Mouse (Mus musculus) frontal cortex, postnatal 10 days (tissue): ENCODE results near the gene Pomgnt2.
"Not testable (repeated sequence)": the region's sequence is repeated elsewhere in the genome, so short reads cannot be mapped to it uniquely, and the experiment has no call there.

ENCODE experiments used
- DNase-seq, 2 experiments: peaks; one replicate each; pipeline ENCODE4 v3.0.0; 2022; ENCODE audit warnings: low spot score in 2 of 2, mixed read lengths in 1 of 2

Gene Pomgnt2

DNA sequence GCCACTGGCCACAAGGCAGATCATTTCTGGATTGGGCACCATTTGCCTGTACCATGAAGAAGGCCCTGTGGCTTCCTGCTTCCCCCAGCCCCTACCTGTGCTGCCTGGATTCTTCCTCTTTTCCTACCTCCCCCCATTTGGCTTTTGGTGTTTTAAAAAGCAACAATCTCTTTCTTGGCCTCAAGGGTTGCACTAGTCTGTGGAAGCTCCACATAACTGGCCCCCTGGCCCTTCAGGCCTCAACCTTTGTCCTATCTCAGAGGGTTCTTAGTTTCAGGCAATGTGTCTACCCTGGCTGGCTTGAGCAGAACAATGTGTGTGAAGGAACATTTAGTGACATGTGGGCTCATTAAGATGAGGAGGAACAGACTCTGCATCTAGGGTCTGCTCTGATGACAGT, at the start of gene Pomgnt2:
Gene Pomgnt2 (minus strand): TSS at position 101 of the 400 bp plus-strand sequence.
- no peak for DNase-seq

DNA sequence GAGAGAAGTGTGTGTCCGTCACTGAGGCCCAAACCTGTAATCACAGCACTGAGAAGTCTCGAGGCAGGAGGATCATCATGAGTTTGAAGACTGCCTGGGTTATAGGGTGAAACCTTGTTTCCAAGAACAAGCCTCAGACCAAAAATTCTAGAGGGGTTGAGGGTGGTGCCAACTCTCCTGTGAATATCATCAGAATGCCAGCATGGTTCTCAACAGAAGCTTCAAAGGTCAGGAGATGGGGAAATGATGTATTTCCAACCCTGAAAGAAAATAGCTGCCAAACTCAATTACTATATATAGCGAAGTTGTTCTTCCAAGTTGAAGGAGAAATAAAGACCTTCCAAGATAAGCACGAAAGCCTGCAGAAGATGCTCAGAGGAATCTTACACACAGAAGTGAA, 42.9 kb upstream of the Pomgnt2 start:
- DNase-seq = no peak

DNA sequence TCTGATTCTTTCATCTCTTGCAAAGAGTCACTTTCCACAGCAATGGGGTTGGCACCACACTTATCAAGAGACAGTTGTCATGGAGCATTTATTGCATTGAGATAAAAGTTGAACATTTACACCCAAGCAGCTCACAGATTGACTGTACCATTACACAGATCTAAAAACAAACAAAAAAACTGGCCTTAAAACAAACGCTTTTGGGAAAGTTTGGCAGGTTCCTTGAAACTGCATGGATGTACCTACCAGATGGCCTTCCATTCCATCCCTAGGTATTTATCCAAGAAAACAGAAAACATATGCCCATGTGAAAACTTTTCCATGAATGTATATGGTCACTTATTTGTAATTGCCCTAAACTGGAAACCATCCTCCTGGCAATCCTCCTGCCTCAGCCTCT, 41.7 kb upstream of the Pomgnt2 start:
- no peak for DNase-seq

DNA sequence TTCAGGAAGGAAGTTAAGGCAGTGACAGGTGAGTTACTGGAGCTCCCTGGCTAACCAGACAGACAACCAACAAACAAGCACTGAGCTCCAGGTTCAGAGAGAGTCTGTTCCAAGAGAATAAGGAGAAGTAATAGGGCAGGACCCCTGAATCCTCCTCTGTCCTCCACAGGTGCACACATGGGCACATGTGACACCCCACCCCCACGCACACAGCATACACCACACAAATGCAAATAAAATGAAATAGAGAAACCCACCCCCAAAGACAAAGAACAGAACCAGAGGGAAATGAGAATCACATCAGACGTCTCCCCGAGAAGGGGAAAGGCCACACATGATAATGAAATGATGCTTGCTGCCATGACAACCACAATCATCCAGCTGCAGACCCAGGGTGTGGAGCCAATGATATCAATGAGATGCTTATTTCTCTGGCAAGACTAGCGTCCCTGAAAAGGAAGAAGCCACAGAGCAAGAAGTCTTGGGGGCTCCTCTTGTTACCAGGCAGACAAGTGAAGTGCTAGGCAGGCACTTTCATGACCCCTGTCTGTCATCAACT, 39.7 kb upstream of the Pomgnt2 start:
- no peak for DNase-seq

DNA sequence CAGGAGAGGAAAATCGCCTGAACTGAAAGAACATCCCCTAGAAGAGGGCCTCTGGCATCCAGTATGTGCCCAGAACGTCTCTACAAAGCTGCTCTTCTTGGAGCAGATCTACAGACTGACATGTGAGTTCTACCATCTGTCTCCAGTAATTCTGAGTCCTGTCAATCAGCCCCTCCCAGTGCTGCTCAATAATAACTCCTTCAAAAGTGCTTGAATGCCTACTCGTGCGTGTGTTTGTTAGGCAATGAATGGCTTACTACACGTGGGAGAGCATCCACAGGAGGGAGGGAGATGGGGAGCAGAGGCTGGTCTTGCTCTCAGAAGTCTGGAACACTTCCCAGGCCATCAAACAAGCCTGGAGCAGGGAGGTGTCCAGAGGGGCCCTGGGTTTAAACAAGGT, 38.9 kb upstream of the Pomgnt2 start:
- DNase-seq = no peak

DNA sequence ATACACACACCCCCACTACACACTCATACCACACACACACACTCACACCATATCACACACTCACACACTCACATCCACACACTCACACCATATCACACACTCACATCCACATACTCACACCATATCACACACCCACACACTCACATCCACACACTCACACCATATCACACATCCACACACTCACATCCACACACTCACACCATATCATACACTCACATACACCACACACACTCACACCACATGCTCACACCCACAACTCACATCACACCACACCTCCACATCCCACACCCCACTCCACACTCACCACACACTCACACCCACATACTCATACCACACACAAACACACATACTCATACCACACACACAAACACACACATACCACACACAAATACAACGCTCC, 38.0 kb upstream of the Pomgnt2 start:
- DNase-seq = no peak

DNA sequence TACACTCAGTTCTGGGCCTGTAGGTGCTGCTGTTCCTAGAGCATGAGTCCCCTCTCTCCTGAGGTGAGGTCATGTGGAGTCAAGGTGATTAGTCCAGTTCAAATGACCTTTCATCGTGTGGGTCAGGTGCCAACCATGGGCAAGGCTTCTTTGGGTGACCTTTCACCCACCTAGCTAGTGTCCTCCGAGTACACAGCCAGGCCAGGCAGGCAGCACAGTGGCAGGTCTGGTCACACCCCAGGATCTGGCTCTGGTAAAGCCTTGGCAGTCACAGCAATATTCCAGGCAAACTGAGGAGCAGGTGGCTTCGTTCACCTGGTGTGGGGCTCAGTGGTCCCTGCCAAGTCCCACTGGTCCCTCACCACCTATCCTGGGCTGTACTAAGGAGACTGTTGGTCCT, 35.2 kb upstream of the Pomgnt2 start:
- no peak for DNase-seq

DNA sequence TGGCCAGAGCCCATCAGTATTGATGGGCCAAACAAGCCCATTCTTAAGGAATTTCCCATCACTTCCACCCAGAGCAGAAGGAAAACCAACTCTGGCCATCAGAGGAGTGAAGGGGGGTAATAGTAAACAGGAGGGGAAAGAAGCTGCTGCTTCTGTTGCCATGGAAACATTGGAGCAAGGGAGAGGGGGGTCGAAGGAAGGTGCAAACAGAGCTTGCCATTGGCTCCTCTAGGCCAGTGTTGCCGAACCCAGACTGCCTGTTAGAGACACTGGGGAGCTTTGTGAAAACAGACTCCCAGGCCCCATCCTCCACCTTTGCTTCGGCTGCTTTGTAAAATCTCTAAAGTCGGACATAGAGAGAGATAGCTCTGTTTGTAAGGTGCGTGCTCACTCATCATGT, 33.8 kb upstream of the Pomgnt2 start:
- no peak for DNase-seq

DNA sequence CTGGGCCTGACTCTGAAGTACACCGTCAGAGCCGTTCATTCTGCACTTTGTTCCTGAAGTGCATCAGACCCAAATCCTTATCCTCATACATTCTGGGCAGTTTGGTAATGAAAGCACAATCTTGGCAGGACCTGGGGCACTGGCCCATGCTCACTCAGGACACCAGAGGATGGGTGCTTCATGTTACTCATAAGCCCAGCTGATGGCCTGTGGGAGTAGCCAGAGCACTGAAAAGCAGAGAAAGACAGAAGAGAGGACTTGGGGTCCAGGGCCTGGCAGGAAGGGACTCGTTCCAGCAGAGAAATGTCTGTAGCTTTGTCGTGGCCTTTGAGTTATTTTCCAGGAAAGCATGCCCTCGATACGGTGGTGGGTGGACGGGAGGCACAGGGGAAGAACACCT, 32.9 kb upstream of the Pomgnt2 start:
- DNase-seq = no peak

DNA sequence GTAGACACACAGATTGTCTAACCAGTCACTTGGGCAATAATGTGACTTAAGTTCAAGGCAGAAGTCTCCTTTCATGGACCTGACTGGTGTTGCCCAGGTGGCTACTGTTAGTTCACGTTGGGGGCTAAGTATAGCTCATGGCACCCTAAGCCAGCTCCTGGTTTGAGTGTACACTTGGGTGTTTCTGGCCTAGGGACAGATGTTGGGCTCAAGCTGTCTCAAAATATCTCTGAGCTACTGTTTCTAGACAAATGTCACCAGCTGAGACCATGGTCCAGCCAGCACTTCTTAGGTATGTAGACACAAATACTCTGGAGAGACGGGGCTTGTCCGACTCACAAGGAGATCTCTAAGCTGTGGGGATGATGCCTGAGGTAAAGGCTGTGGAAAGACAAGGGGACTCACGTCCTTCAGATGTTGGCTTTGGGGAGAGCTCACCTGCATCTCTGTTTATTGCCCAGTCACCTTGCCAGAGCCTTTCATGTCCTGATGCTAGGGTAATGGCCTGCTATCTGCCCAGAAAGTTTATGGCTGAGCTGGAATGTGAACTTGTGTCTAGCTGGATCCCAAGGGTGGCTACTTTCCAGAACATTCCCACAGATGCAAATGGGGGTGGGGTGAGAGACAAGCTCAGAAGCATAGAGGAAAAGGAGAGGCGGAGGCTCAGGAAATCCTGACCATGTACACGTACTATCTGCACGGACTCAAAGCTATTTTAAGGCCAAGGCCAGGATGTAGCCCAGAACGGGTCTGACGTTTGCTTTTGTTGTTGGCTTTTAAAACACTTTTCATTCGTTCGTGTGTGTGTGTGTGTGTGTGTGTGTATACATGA, 31.2 kb upstream of the Pomgnt2 start:
- no peak for DNase-seq

DNA sequence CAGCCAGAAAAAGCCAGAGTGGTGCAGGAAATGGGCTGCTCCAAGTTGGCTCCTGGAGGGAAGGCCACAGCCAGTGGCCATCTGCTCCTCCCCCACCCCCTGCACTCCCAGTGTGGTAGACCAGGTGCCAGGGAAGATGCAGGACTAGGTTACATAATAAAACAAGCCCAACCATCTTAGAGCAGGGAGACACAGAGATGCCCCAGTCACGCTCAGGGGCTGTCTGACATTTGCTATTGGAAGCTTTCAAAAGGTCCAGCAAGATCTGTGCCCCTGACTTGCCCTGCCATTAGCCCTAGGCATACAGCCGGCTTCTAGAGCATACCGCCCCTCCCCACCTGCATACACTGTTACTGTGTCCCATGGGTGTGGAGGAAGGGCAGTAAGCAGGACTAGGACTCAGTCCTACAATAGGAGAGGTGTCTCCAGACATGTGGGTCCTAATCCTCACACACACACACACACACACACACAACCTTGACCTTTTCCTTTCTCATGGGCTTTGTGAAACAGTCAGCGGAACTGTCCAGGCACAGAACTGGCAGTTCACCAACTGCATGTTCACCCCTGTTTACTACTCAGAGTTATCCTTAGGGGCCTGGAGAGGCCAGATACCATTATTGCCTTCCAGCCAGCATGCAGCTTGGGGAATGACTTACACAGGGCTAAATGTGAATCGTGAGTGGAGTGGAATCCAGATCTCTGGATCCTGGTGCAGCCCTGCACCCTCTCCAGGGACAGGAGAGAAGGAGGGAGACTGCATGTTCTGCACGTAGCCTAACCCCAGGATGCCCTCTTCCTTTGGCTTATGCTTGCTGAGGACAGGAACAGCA, 30.4 kb upstream of the Pomgnt2 start:
- DNase-seq = no peak

DNA sequence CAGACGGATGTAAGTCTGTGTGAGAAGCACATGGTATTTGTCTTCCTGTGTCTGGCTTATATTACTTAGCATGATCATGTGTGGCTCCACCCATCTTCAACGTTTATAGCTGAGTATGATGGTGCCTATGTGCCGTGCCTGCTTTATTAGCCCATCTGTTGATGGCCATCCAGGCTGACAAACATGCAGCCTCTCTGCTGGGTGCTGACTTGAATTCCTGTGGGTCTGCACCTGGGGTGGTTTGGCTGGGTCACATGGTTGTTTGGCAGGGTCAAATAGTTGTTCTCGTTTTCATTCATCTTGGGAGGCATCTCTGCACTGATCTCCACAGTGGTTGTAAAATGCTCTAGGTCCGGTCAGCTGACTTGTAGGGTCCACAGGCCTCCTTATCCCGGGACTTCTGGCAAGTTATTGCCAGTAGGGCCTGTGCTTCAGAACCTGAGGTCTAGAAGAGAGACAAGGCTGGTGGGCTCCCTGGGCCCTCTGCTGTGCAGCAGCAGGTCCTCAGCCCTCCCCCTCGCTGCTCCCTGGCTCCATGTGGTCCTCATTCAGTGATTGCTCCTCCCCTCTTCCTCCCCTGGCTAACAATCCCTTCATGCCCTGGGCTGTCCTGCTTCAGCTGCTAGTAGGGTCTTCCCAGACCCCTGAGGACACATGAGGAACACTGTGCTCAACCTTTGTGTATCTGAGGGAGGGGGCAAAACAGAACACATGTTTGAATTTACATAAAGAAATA, 29.1 kb upstream of the Pomgnt2 start:
- DNase-seq = no peak

DNA sequence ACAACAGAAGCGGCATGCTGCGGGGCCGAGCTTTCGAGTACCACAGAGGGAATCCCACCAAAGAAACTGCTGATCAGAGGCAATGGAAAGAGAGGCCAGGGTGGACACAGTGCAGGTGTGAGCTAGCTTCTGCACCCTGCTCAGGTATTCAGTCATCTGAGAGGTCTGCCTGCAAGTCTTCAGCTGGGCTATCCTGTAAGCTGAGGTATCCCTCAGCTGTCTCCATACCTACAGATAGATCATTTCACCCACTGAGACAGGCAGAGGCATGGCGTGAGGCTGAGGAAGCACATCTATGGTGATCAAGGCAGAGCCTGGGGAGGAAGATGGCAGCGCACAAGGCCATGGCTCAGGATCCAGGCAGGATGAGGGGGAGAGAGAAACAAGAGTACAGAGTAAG, 27.5 kb upstream of the Pomgnt2 start:
- no peak for DNase-seq

DNA sequence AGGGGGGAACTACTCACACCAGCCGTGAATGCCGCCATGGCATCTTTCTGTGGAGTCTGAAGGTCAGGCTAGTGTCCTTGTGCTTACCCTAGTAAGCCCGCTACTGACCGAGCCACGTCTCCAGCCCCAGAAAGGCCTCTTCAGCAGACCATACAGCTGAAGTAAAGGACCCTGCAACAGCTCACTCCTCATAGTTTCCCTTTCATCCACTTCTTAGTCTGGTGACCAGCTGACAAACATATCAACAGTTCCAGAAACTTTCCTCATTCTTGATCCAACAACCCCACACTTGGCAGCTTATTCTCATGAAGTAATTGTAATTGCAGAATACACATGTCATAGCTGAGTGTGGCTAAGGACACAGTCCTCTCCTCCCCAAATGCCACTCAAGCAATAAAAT, 27.0 kb upstream of the Pomgnt2 start:
- no peak for DNase-seq

DNA sequence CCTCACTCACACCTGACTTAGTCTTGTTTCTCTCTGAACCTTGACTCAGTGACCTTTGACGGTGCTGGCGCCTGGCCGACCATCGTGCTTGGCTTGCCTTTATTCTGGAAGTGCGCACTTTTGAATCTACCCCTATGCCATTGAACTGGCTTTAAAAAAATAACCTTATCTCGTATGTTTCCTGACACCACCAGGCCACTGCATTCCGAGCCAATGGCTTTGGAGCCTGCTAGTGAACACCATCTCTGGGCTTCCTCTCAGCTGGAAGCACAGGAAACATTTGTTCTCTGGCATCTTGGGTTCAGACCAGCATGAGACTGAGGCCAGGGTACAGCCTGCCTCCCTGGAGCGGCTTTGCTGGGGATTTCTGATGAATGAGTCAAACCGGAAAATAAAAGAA, 25.9 kb upstream of the Pomgnt2 start:
- peak in 1 of 2 experiments; percentile 23 for DNase-seq

DNA sequence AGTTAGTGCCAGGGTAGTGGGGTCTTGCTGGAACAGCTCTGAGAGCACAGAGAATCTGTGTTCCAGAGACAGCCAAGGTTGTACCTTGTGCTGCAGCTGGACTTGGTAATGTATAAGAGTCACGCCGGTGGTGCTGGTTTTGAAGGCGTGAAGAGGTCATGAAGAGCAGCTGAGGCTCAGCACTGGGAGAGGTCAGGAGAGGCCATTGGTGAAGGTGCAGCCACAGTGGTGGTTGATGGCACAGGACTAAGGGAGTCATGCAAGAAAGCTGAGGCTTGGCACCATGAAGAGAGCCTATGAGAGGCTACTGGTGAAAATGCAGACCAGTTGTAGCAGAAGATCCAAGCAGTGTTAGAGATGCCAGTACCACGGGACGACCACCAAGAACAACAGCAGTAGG, 24.7 kb upstream of the Pomgnt2 start:
- DNase-seq = no peak

DNA sequence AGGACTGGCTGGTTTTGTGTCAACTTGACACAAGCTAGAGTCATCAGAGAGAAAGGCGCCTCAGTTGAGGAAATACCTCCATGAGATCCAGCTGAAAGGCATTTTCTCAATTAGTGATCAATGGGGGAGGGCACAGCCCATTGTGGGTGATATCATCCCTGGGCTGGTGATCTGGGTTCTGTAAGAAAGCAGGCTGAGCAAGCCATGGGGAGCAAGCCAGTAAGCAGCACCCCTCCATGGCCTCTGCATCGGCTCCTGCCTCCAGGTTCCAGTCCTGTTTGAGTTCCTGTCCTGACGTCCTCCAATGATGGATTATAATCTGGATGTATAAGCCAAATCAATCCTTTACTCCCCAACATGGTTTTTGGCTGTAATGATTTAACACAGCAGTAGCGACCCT, 24.3 kb upstream of the Pomgnt2 start:
- not testable (repeated sequence) for DNase-seq

DNA sequence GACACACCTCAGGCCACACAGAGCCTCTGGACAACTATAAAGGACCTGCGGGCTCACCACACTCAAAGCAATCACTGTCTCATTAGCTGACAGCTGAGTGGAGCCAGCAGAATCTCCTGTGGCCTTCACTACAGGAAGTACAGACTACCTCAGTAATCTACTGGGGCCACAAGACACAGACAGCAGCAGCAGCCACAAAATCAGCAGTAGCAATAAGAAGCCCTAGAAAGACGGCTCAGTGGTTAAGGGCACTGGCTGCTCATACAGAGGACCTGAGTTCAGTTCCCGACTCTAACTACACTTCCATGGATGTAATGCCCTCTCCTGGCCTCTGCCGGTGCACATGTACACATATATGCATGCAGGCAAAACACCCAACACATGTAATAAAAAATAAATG, 23.4 kb upstream of the Pomgnt2 start:
- no peak for DNase-seq

DNA sequence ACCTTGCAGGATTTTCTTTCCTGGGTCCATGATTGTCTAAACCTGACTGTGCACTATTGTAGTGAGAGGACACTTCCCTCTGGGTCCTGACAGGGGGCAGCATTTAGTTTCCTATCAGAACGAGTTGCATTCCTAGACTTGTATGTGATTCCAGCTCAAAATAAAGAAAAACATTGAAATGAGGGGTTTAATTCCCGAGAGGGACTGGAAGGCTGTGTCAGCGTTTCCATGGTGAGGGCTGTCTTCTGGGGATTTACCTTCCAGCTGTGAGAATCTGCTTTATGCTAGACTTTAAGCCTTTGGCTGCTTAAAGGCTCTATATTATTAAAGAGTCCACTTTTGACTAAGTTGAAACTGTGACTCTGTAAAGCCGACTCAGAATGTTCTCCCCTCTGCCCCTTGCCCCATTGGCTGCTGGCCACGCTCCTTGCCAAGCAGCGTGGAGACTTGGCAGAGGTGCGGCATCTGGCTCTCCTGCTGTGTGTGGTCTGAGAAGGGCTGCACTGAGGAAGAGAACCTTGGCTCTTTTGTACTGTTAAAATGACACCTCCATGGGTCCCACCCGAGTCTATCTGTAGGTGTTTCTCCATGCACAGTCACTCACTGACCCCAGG, 22.0 kb upstream of the Pomgnt2 start:
- peak in 1 of 2 experiments; percentile 64 for DNase-seq

DNA sequence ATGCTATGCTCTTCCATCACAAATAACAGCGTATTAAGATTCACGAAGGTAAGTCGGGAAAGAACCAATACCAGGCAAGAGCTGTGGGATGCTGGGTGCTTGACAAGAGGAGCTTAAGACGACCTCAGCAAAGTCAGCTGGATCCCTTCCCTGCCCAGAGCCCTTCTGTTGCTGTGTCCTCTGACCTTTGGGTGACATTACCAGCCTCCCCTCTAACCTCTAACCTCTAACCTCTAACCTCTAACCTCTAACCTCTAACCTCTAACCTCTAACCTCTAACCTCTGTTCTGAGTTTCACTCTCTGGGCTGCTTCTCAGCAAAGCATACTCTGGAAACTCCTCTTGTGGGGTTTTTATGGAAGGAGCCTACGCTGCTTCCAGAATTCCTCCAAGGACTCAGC, 21.2 kb upstream of the Pomgnt2 start:
- no peak for DNase-seq

DNA sequence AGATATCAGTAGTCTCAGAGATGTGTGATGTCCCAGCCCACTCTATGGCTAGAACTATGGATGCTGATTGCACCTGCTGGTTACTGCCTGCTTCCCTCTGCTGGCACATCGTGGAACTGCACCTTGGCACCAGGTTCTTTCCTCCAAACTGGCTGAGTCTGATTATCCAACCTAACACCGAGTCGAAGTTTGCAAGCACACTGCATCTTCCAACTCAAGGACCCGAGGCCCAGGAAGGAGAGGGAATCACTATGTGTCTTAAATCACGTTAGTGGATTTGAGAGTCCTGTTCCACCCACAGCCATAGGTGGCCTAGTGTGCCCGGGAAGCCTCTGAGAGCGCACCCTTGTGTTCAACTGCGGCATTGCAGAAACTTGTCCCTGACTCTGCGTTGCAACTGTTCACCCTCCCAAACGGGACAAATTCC, 17.3 kb upstream of the Pomgnt2 start:
- DNase-seq = peak in 1 of 2 experiments; percentile 73

DNA sequence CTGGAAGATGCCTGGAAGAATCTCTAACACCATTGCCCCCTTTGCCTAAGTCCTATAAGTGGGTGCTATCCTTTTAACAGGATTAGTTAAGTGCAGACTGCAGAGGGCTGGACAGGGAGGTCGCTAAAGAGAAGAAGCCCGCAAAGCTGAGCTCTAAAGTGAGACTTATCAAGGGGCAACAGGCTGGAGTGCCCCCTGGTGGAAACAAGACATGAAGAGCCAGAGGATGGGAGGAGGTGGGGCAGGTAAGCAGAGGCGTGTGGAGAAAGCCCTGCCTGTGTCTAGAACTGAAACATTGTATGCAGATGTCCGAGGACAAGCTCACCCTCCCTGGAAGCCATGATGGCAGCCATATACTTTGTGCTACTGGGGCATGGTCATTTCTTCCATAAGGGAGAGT, 16.7 kb upstream of the Pomgnt2 start:
- no peak for DNase-seq
